Comparison of ENCODE assay signal across 13 mouse cellular contexts in the genomic region with DNA sequence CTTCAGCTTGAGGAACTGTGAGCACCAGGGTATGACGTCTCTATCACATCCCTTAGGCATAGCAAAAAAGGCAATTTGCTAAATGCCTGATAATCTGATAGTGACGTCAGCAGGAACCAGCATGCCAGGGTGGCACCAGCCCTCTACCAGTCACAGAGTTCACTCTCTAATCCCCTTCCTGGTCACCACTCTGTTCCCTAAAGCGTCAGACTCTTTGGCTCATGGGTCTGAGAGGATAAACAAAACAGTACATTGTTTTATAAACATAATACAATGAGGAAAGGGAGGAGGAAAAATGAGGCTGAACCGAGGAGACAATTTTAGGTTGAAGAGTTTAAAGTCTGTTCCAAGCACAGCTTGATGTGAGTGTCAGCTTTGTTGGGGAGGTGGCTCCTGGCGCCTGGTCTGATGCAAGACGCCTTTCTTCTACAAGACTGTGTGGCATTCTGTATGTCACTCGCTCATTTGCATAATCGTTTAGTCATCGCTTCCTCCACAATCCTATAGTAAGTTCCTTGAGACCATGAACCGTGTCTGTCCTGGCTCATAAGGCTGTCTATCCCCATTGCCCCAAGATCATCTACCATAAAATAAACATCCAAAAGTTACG. TPM values are rescaled to one million over a fixed set of nuclear protein-coding genes. Genes with fewer than 3 reads are reported as not detected.
DNase-seq lines count a peak whose midpoint lies in the region.
"Had no signal": no experiment of that assay in that cellular context is flagged by ENCODE, and none has a peak within 500 bp of the region (broad histone marks: within the 10 kb centered on the region; RNA-seq: fewer than 3 reads in every experiment).

No protein-coding gene starts in this region.

- intact Hi-C loops in left cerebral cortex, postnatal 14 days (cut with DNase I) = no loop called here
- intact Hi-C loops in left cerebral cortex, postnatal 4 days (cut with DNase I) = no loop called here

- peak; percentile 36 to 43 for DNase-seq in left cerebral cortex, postnatal 14 days (ENCODE audit: low spot score in 2 of 2)
- no peak for DNase-seq in left cerebral cortex, postnatal 4 days
- DNase-seq in 416B (ENCODE audit: low read depth) = peak; percentile 71
- peak; percentile 40 to 67 for DNase-seq in frontal cortex, postnatal 36 days (ENCODE audit: low spot score in 2 of 2)
- DNase-seq in lung, postnatal 25 days (ENCODE audit: low spot score) = peak; percentile 64
- no peak for DNase-seq in adrenal gland, postnatal 10 days
- no peak for DNase-seq in urinary bladder, postnatal 4 days (ENCODE audit: low spot score in 2 of 2)
- DNase-seq in heart, adult 18-20 months = no peak
- DNase-seq: adrenal gland, adult 2 months; cerebellum, adult 9-11 months; gastrocnemius, postnatal 10 days; kidney, adult 11 months; layer of hippocampus, postnatal 36 days had no signal

RNA-seq across cellular contexts. Expression of a gene that starts 33.7 kb away (rescaled TPM):
- 10 to 100 TPM; 17.6 to 31.9 TPM for total RNA-seq in left cerebral cortex, postnatal 14 days (2021)
- total RNA-seq in left cerebral cortex, postnatal 4 days (2021) = 10 to 100 TPM; 37.0 to 37.7 TPM
- total RNA-seq in adrenal gland, postnatal 10 days (2021) = 1 to 10 TPM; 5.3 to 7.8 TPM
- under 1 TPM; 0.27 to 0.41 TPM for total RNA-seq in heart, adult 18-20 months (2021)

Comparison
In these comparisons a context has a peak if more than half of its experiments do, and no peak if none do; other contexts are left out.
1. DNase-seq: peak in left cerebral cortex, postnatal 14 days (2 of 2), 416B (single experiment), frontal cortex, postnatal 36 days (2 of 2) and lung, postnatal 25 days (single experiment); none in left cerebral cortex, postnatal 4 days (single experiment), adrenal gland, postnatal 10 days (single experiment), urinary bladder, postnatal 4 days (0 of 2) and heart, adult 18-20 months (0 of 2).
2. RNA of a gene that starts 33.7 kb away (total RNA-seq): 37.0 to 37.7 TPM in left cerebral cortex, postnatal 4 days, 17.6 to 31.9 TPM in left cerebral cortex, postnatal 14 days and 5.3 to 7.8 TPM in adrenal gland, postnatal 10 days; 0.27 to 0.41 TPM in heart, adult 18-20 months; every median in the first group is over 4 times any median in the second.